9 mouse cellular contexts compared by ENCODE assay signal in genomic region chr17:26933885-26934827, GRCm38 (mm10). TPM values are rescaled to one million over a fixed set of nuclear protein-coding genes. Genes with fewer than 3 reads are reported as not detected.
DNase-seq lines count a peak whose midpoint lies in the region; ATAC-seq and TF ChIP-seq lines count a peak whose summit lies in the region.
"Had no signal": no experiment of that assay in that cellular context is flagged by ENCODE, and none has a peak within 500 bp of the region (broad histone marks: within the 10 kb centered on the region; RNA-seq: fewer than 3 reads in every experiment).

No protein-coding gene starts in this region.

- H3K27ac ChIP-seq in heart, embryonic 10.5 days: peak overlapping the region; percentile 90; the same call in 1 of the 2 replicates
- no peak overlapping the region for H3K27ac ChIP-seq in forebrain, embryonic 16.5 days (ENCODE audit: low read length)
- no peak overlapping the region for H3K27ac ChIP-seq in liver, embryonic 14.5 days

- WGBS in heart, embryonic 10.5 days: 78% methylated on average over 16 of the region's 16 CpGs
- 84% methylated on average over 16 of the region's 16 CpGs for WGBS in forebrain, embryonic 16.5 days
- 73% methylated on average over 16 of the region's 16 CpGs for WGBS in liver, embryonic 14.5 days (ENCODE audit: insufficient replicate concordance)

- peak; percentile 76 for DNase-seq in heart, embryonic 10.5 days (ENCODE audit: low spot score)
- no peak for DNase-seq in heart, adult 9 months (ENCODE audit: low spot score in 2 of 2)
- DNase-seq in liver, embryonic 14.5 days (ENCODE audit: low read depth in 3 of 3, low spot score in 3 of 3): no peak
- DNase-seq in ovary, postnatal 10 days (ENCODE audit: low spot score): no peak
- DNase-seq in adrenal gland, postnatal 36 days: no peak
- DNase-seq: kidney, adult 8-10 months had no signal

- peaks cover 52% of the 10 kb centered on the region for H3K4me1 ChIP-seq in heart, embryonic 10.5 days
- H3K4me1 ChIP-seq in E14TG2a.4 (replicated peaks; ENCODE audit: low read depth, low read length): peaks cover 74% of the 10 kb centered on the region
- peaks cover 29% of the 10 kb centered on the region for H3K4me1 ChIP-seq in forebrain, embryonic 16.5 days (replicated peaks; ENCODE audit: control insufficient read depth, insufficient read depth, low read length)
- H3K4me1 ChIP-seq in liver, embryonic 14.5 days (replicated peaks; ENCODE audit: control insufficient read depth in 2 of 2, insufficient read depth in 2 of 2, low read length in 1 of 2): peaks cover 11 to 12% of the 10 kb centered on the region in 2 experiments; a peak in 3 of 4 replicates

- ATAC-seq in forebrain, embryonic 16.5 days: no peak
- ATAC-seq in liver, embryonic 14.5 days (ENCODE audit: insufficient read depth): no peak
- ATAC-seq in megakaryocyte progenitor cell, adult 5-6 weeks (replicated peaks; ENCODE audit: poor library complexity): no peak

- H3K9ac ChIP-seq in forebrain, embryonic 16.5 days (replicated peaks; ENCODE audit: low read depth, low read length): peak overlapping the region; percentile 73
- no peak overlapping the region for H3K9ac ChIP-seq in liver, embryonic 14.5 days (replicated peaks)

- peaks cover 58% of the 10 kb centered on the region for H3K36me3 ChIP-seq in heart, embryonic 10.5 days
- peaks cover 84% of the 10 kb centered on the region for H3K36me3 ChIP-seq in E14TG2a.4 (ENCODE audit: insufficient read depth, low read length)
- 0 out of 2 replicates have a peak, but pooled peaks cover 2% of the 10 kb centered on the region for H3K36me3 ChIP-seq in forebrain, embryonic 16.5 days (ENCODE audit: control insufficient read depth, insufficient read depth)
- H3K36me3 ChIP-seq in liver, embryonic 14.5 days (replicated peaks; ENCODE audit: control insufficient read depth, insufficient read depth, low read depth): peaks cover 19% of the 10 kb centered on the region

- TF ChIP-seq EP300 in liver, embryonic 14.5 days (IDR thresholded peaks at IDR 0.05; ENCODE audit: low read depth): no peak

- no peaks in the 10 kb centered on the region for H3K27me3 ChIP-seq in heart, embryonic 10.5 days (ENCODE audit: insufficient read depth, poor library complexity, severe bottlenecking)
- no peaks in the 10 kb centered on the region for H3K27me3 ChIP-seq in E14TG2a.4 (ENCODE audit: insufficient read depth, low read length)
- H3K27me3 ChIP-seq in forebrain, embryonic 16.5 days (replicated peaks; ENCODE audit: control insufficient read depth, insufficient read depth, low read length): no peaks in the 10 kb centered on the region
- no peaks in the 10 kb centered on the region for H3K27me3 ChIP-seq in liver, embryonic 14.5 days (ENCODE audit: control insufficient read depth, insufficient read depth, low read length)

- no peaks in the 10 kb centered on the region for H3K9me3 ChIP-seq in heart, embryonic 10.5 days
- H3K9me3 ChIP-seq in E14TG2a.4 (ENCODE audit: low read length): no peaks in the 10 kb centered on the region
- no peaks in the 10 kb centered on the region for H3K9me3 ChIP-seq in forebrain, embryonic 16.5 days (ENCODE audit: control insufficient read depth, low read length)
- H3K9me3 ChIP-seq in liver, embryonic 14.5 days (ENCODE audit: control insufficient read depth, low read length): no peaks in the 10 kb centered on the region

- H3K4me3 ChIP-seq in heart, embryonic 10.5 days: peak overlapping the region; percentile 83
- H3K4me3 ChIP-seq in E14TG2a.4 (replicated peaks; ENCODE audit: low read length): peak overlapping the region; percentile 81
- peak overlapping the region; percentile 78 for H3K4me3 ChIP-seq in forebrain, embryonic 16.5 days (replicated peaks; ENCODE audit: low read length)
- H3K4me3 ChIP-seq in liver, embryonic 14.5 days (ENCODE audit: insufficient read depth in 1 of 2, low read depth in 2 of 2, low read length in 2 of 2): peak overlapping the region in 1 of 2 experiments; percentile 67; a peak in 2 of 4 replicates

- H3K4me2 ChIP-seq in forebrain, embryonic 16.5 days (ENCODE audit: low read length): peak overlapping the region; percentile 87
- H3K4me2 ChIP-seq in liver, embryonic 14.5 days (ENCODE audit: low read depth): peak overlapping the region; percentile 94

- no peak for TF ChIP-seq CTCF in E14TG2a.4 (conservative IDR thresholded peaks at IDR 0.05; ENCODE audit: low read length)
- no peak for TF ChIP-seq CTCF in liver, embryonic 14.5 days (IDR thresholded peaks at IDR 0.05; ENCODE audit: low read depth)

RNA-seq across cellular contexts. Expression of gene Phf1, which starts 1.3 kb away (rescaled TPM):
- polyA plus RNA-seq in heart, embryonic 10.5 days (2016; fragmentation: Nextera tagmentation; extraction: Ambion mirVana): 6.0 and 7.3 TPM in 2 replicates
- 16.2 and 19.7 TPM in 2 replicates for polyA plus RNA-seq in forebrain, embryonic 16.5 days (2015; fragmentation: Nextera tagmentation; extraction: Ambion mirVana)
- 6.3 and 6.4 TPM in 2 replicates for polyA plus RNA-seq in liver, embryonic 14.5 days (2012; rRNA removed)
- 0.94 and 1.7 TPM in 2 replicates for polyA plus RNA-seq in liver, embryonic 14.5 days (2014; fragmentation: Nextera tagmentation; extraction: Ambion mirVana)
- total RNA-seq in adrenal gland, postnatal 36 days (2021): 10 to 100 TPM; 34.2 to 37.9 TPM
- 2.1 TPM in 2 replicates for total RNA-seq in megakaryocyte progenitor cell, adult 5-6 weeks (2015)
- total RNA-seq in megakaryocyte progenitor cell, adult 5-6 weeks (2017): 3.5 and 4.6 TPM in 2 replicates

RNA-seq across cellular contexts. Expression of gene Cuta, which starts 5.2 kb away (rescaled TPM):
- polyA plus RNA-seq in heart, embryonic 10.5 days (2016; fragmentation: Nextera tagmentation; extraction: Ambion mirVana): 155 and 167 TPM in 2 replicates
- polyA plus RNA-seq in forebrain, embryonic 16.5 days (2015; fragmentation: Nextera tagmentation; extraction: Ambion mirVana): 137 and 138 TPM in 2 replicates
- polyA plus RNA-seq in liver, embryonic 14.5 days (2012; rRNA removed): 53.0 and 53.5 TPM in 2 replicates
- 82.5 and 86.8 TPM in 2 replicates for polyA plus RNA-seq in liver, embryonic 14.5 days (2014; fragmentation: Nextera tagmentation; extraction: Ambion mirVana)
- 100 to 1,000 TPM; 129 to 165 TPM for total RNA-seq in adrenal gland, postnatal 36 days (2021)
- total RNA-seq in megakaryocyte progenitor cell, adult 5-6 weeks (2015): 181 and 216 TPM in 2 replicates
- total RNA-seq in megakaryocyte progenitor cell, adult 5-6 weeks (2017): 75.8 and 82.9 TPM in 2 replicates

RNA-seq across cellular contexts. Expression of gene Syngap1, which starts 6.9 kb away (rescaled TPM):
- 0.86 and 1.6 TPM in 2 replicates for polyA plus RNA-seq in heart, embryonic 10.5 days (2016; fragmentation: Nextera tagmentation; extraction: Ambion mirVana)
- polyA plus RNA-seq in forebrain, embryonic 16.5 days (2015; fragmentation: Nextera tagmentation; extraction: Ambion mirVana): 5.4 and 5.8 TPM in 2 replicates
- 3.4 TPM in 2 replicates for polyA plus RNA-seq in liver, embryonic 14.5 days (2012; rRNA removed)
- polyA plus RNA-seq in liver, embryonic 14.5 days (2014; fragmentation: Nextera tagmentation; extraction: Ambion mirVana): 0.08 and 0.13 TPM in 2 replicates
- 10 to 100 TPM; 11.4 to 18.6 TPM for total RNA-seq in adrenal gland, postnatal 36 days (2021)
- total RNA-seq in megakaryocyte progenitor cell, adult 5-6 weeks (2015): 5.3 and 11.6 TPM in 2 replicates
- 3.6 TPM in 2 replicates for total RNA-seq in megakaryocyte progenitor cell, adult 5-6 weeks (2017)

RNA-seq across cellular contexts. Expression of gene Kifc5b, which starts 17.3 kb away (rescaled TPM):
- polyA plus RNA-seq in heart, embryonic 10.5 days (2016; fragmentation: Nextera tagmentation; extraction: Ambion mirVana): 6.7 and 8.3 TPM in 2 replicates
- 3.1 and 6.8 TPM in 2 replicates for polyA plus RNA-seq in forebrain, embryonic 16.5 days (2015; fragmentation: Nextera tagmentation; extraction: Ambion mirVana)
- polyA plus RNA-seq in liver, embryonic 14.5 days (2012; rRNA removed): 12.2 and 13.8 TPM in 2 replicates
- polyA plus RNA-seq in liver, embryonic 14.5 days (2014; fragmentation: Nextera tagmentation; extraction: Ambion mirVana): 2.7 and 3.3 TPM in 2 replicates
- total RNA-seq in adrenal gland, postnatal 36 days (2021): 1 to 10 TPM; 1.7 to 1.9 TPM
- 2.6 and 4.6 TPM in 2 replicates for total RNA-seq in megakaryocyte progenitor cell, adult 5-6 weeks (2015)
- total RNA-seq in megakaryocyte progenitor cell, adult 5-6 weeks (2017): 13.8 and 16.0 TPM in 2 replicates

RNA-seq across cellular contexts. Expression of gene Zbtb9, which starts 38.8 kb away (rescaled TPM):
- polyA plus RNA-seq in heart, embryonic 10.5 days (2016; fragmentation: Nextera tagmentation; extraction: Ambion mirVana): 12.5 and 14.6 TPM in 2 replicates
- 17.5 and 19.1 TPM in 2 replicates for polyA plus RNA-seq in forebrain, embryonic 16.5 days (2015; fragmentation: Nextera tagmentation; extraction: Ambion mirVana)
- polyA plus RNA-seq in liver, embryonic 14.5 days (2012; rRNA removed): 3.1 and 4.0 TPM in 2 replicates
- 2.6 and 3.4 TPM in 2 replicates for polyA plus RNA-seq in liver, embryonic 14.5 days (2014; fragmentation: Nextera tagmentation; extraction: Ambion mirVana)
- total RNA-seq in adrenal gland, postnatal 36 days (2021): 10 to 100 TPM in 1 of 2 experiments, 1 to 10 TPM in 1; 9.9 to 10.5 TPM
- 2.9 and 5.3 TPM in 2 replicates for total RNA-seq in megakaryocyte progenitor cell, adult 5-6 weeks (2015)
- 16.3 and 22.1 TPM in 2 replicates for total RNA-seq in megakaryocyte progenitor cell, adult 5-6 weeks (2017)
